Mouse (Mus musculus): ENCODE measurements around the gene Elavl3.

DNA sequence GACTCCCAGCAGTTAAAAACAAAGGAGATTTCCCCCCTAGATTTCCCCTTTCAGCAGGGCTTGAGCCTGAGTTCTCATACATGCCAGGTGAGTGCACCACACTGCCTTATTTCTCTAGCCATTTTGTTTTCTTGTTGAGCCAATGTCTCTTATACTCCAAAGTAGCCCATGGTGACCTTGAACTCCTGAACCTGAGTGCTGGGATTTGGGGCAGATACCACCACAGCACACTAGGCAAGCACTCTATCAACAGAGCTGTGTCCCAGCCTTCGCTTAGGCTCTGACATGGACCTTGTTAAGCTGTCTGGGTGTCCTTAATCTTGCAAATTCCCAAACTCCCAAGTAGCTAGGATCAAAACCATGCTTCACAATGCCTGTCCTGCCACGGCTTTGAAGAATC is 10.0 kb downstream of the Elavl3 start:
- no peak for TF ChIP-seq CTCF (IDR thresholded peaks at IDR 0.05; ENCODE audit: low read depth)
- no peak for TF ChIP-seq EP300 (optimal IDR thresholded peaks at IDR 0.05)

All from stomach, postnatal 0 days (tissue).